In the genomic region with DNA sequence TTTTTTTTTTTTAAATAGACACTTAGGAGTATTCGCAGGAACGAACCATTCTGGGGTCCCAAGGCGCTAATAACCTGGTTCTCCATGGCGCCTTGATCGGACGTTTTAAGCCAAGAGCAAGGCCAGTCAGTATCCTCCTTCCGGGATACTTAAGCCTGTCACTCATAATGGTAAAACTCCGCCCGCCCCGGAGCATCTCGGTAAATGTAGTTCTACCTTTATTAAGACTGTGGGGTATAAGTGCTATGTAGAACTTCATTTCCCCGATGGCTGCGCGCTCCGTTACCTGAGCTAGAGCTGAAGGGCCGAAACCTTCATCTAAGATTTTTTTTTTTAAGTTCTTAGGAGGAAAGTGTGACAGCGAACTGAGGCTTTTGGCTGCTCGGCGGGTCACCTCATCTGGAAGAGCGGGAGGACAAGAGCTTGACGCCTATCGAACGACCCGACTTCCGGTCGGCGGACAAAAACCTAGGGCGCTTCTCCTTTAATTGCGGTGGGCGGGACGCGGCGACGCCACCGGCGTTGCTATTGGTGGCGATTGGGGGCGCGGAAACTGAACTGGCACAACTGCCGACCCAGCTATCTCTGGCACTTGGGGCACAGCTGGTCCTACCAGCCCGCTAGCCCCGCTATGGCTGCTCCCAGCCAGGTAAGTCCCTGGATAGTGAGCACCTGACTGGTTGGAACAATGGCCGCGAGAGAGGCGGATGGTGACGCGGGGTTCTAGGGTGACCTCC, we compare ENCODE assay signal across 8 mouse cellular contexts. TPM values are rescaled to one million over a fixed set of nuclear protein-coding genes. Genes with fewer than 3 reads are reported as not detected.
DNase-seq lines count a peak whose midpoint lies in the region; ATAC-seq lines count a peak whose summit lies in the region.

TSS of gene Poc1a (plus strand) at position 254 of the 737 bp plus-strand sequence.

- peak within 1 kb of the TSS; percentile 83 for H3K27ac ChIP-seq in hindbrain, embryonic 16.5 days (ENCODE audit: low read depth, low read length)
- H3K27ac ChIP-seq in macrophage = peak within 1 kb of the TSS; percentile 71

- H3K79me2 ChIP-seq in macrophage (ENCODE audit: inconsistent target) = peaks cover 9% of the 10 kb centered on the region; the same call in 1 of the 2 replicates

- no peaks in the 10 kb centered on the region for H3K9me3 ChIP-seq in hindbrain, embryonic 16.5 days (ENCODE audit: control insufficient read depth, low read length)

- peak; percentile 84 for DNase-seq in WW6 (ENCODE audit: low read depth, low spot score)
- peak; percentile 94 to 95 for DNase-seq in cerebellum, postnatal 4 days (ENCODE audit: low spot score in 2 of 2)
- peak; percentile 94 for DNase-seq in gastrocnemius, adult 18-20 months (ENCODE audit: low spot score)
- DNase-seq in left cerebral cortex, adult 18-20 months (ENCODE audit: low spot score in 2 of 2) = peak; percentile 90 to 91
- DNase-seq in right cerebral cortex, adult 18-20 months = peak; percentile 94
- peak; percentile 67 for DNase-seq in urinary bladder, postnatal 10 days (ENCODE audit: low spot score)

- peak within 1 kb of the TSS; percentile 53 for H3K4me3 ChIP-seq in hindbrain, embryonic 16.5 days (ENCODE audit: low read length)
- H3K4me3 ChIP-seq in macrophage (ENCODE audit: inconsistent target) = peak within 1 kb of the TSS; percentile 82

- H3K27me3 ChIP-seq in hindbrain, embryonic 16.5 days (replicated peaks; ENCODE audit: control insufficient read depth, insufficient read depth, low read length) = no peaks in the 10 kb centered on the region

- H3K4me2 ChIP-seq in hindbrain, embryonic 16.5 days (ENCODE audit: low read length) = peak within 1 kb of the TSS; percentile 92

- ATAC-seq in hindbrain, embryonic 16.5 days = peak; percentile 97

- peak within 1 kb of the TSS; percentile 68 for H3K9ac ChIP-seq in hindbrain, embryonic 16.5 days (ENCODE audit: low read depth, low read length)

- H3K4me1 ChIP-seq in hindbrain, embryonic 16.5 days (ENCODE audit: control insufficient read depth, insufficient read depth, low read depth, low read length) = peaks cover 12% of the 10 kb centered on the region

- under 1% methylated on average over 45 of the region's 47 CpGs for WGBS in hindbrain, embryonic 16.5 days
- WGBS in macrophage (ENCODE audit: missing documents) = 0% methylated on average over 47 of the region's 47 CpGs

- H3K36me3 ChIP-seq in hindbrain, embryonic 16.5 days (ENCODE audit: control insufficient read depth, insufficient read depth, low read length) = no peaks in the 10 kb centered on the region
- peaks cover 4% of the 10 kb centered on the region; the same call in 1 of the 2 replicates for H3K36me3 ChIP-seq in macrophage (ENCODE audit: inconsistent target)

RNA-seq across cellular contexts. Expression of gene Poc1a, which starts in this region (rescaled TPM):
- 1 to 10 TPM; 1.8 to 1.9 TPM for total RNA-seq in gastrocnemius, adult 18-20 months (2021)
- 8.9 and 9.7 TPM in 2 replicates for polyA plus RNA-seq in hindbrain, embryonic 16.5 days (2015; fragmentation: Nextera tagmentation; extraction: Ambion mirVana)
- 10 to 100 TPM; 14.8 to 16.1 TPM for total RNA-seq in left cerebral cortex, adult 18-20 months (2021)
- 1 to 10 TPM; 1.9 to 9.1 (median 4.5) TPM for total RNA-seq in macrophage (2018; cell fraction: chromatin; rRNA removed)
- 1 to 10 TPM; 2.2 to 5.2 (median 3.6) TPM for total RNA-seq in macrophage (2018; cell fraction: cytosol; rRNA removed)
- total RNA-seq in macrophage (2018; cell fraction: nucleus; rRNA removed) = 1 to 10 TPM; 1.0 to 5.8 (median 2.6) TPM
- polyA plus RNA-seq in macrophage (2018) = 2.7 to 6.4 TPM (median 3.5 TPM) in 3 replicates

Comparison
In these comparisons a context has a peak if more than half of its experiments do, and no peak if none do; other contexts are left out.
1. Peak in every context shown above with its lines: DNase-seq, ATAC-seq, H3K4me3 ChIP-seq and H3K27ac ChIP-seq.
2. RNA of gene Poc1a (total RNA-seq): 14.8 to 16.1 TPM in left cerebral cortex, adult 18-20 months; 1.8 to 1.9 TPM in gastrocnemius, adult 18-20 months; every median in the first group is over 4 times any median in the second.